Mouse (Mus musculus): ENCODE results near the gene Mmadhc. TPM values are rescaled to one million over a fixed set of nuclear protein-coding genes. Genes with fewer than 3 reads are reported as not detected.

Mmadhc gene
- polyA plus RNA-seq (2015; fragmentation: Nextera tagmentation; extraction: Ambion mirVana): 150 TPM in 2 replicates

- Histone ChIP-seq H3K4me3 (replicated peaks) (peak within 1 kb of the TSS; percentile 83), H3K4me1 (replicated peaks) (0 out of 2 replicates have a peak, but pooled peaks cover 11% of the 10 kb centered on the region), H3K27me3 (replicated peaks) (no peaks in the 10 kb centered on the region), H3K9ac (peak within 1 kb of the TSS; percentile 92), H3K9me3 (no peaks in the 10 kb centered on the region), H3K4me2 (replicated peaks) (peak within 1 kb of the TSS; percentile 70), H3K27ac (peak within 1 kb of the TSS; percentile 92), H3K36me3 (0 out of 2 replicates have a peak, but pooled peaks cover under 1% of the 10 kb centered on the region)
- ATAC-seq: peak; percentile 98
- WGBS: under 1% methylated on average over 58 of the region's 58 CpGs
Observed at GRCm38 (mm10) chr2:50296109-50296986, at the start of gene Mmadhc. TSS of gene Mmadhc (minus strand) at chr2:50296801.

- Histone ChIP-seq H3K9me3 (no peaks in the 10 kb centered on the region), H3K4me3 (replicated peaks) (no peak overlapping the region), H3K9ac (no peak overlapping the region), H3K4me1 (replicated peaks) (no peaks in the 10 kb centered on the region), H3K27ac (no peak overlapping the region), H3K36me3 (no peaks in the 10 kb centered on the region), H3K4me2 (replicated peaks) (no peak overlapping the region), H3K27me3 (replicated peaks) (no peaks in the 10 kb centered on the region)
- ATAC-seq: no peak
- whole genome bisulfite sequencing: 58% methylated on average over 8 of the region's 8 CpGs
Observed at GRCm38 (mm10) chr2:50343598-50343997, 47.0 kb upstream of the Mmadhc start.

- no peak overlapping the region for H3K4me2 ChIP-seq (replicated peaks)
- no peaks in the 10 kb centered on the region for H3K27me3 ChIP-seq (replicated peaks)
- no peaks in the 10 kb centered on the region for H3K9me3 ChIP-seq
- no peaks in the 10 kb centered on the region for H3K4me1 ChIP-seq (replicated peaks)
- no peak overlapping the region for H3K27ac ChIP-seq
- H3K36me3 ChIP-seq: no peaks in the 10 kb centered on the region
- no peak overlapping the region for H3K9ac ChIP-seq
- WGBS: 51% methylated on average over 3 of the region's 3 CpGs
- ATAC-seq: no peak
- no peak overlapping the region for H3K4me3 ChIP-seq (replicated peaks)
Observed at GRCm38 (mm10) chr2:50339061-50339460, 42.5 kb upstream of the Mmadhc start.

GRCm38 (mm10) chr2:50337596-50337995, 41.0 kb upstream of the Mmadhc start:
- ATAC-seq: no peak
- no peak overlapping the region for H3K9ac ChIP-seq
- H3K9me3 ChIP-seq: no peaks in the 10 kb centered on the region
- H3K36me3 ChIP-seq: no peaks in the 10 kb centered on the region
- H3K4me3 ChIP-seq (replicated peaks): no peak overlapping the region
- no peak overlapping the region for H3K27ac ChIP-seq
- no peaks in the 10 kb centered on the region for H3K27me3 ChIP-seq (replicated peaks)
- 60% methylated on average over 1 of the region's 1 CpGs for WGBS
- H3K4me2 ChIP-seq (replicated peaks): no peak overlapping the region
- H3K4me1 ChIP-seq (replicated peaks): no peaks in the 10 kb centered on the region

- WGBS: 57% methylated on average over 5 of the region's 5 CpGs
- Histone ChIP-seq H3K4me2 (replicated peaks) (no peak overlapping the region), H3K9ac (no peak overlapping the region), H3K4me1 (replicated peaks) (no peaks in the 10 kb centered on the region), H3K27ac (no peak overlapping the region), H3K27me3 (replicated peaks) (no peaks in the 10 kb centered on the region), H3K9me3 (no peaks in the 10 kb centered on the region), H3K4me3 (replicated peaks) (no peak overlapping the region), H3K36me3 (no peaks in the 10 kb centered on the region)
- ATAC-seq: no peak
Observed at GRCm38 (mm10) chr2:50331716-50332270, 35.2 kb upstream of the Mmadhc start.

- WGBS: 64% methylated on average over 4 of the region's 4 CpGs
Observed at GRCm38 (mm10) chr2:50328181-50328580, 31.6 kb upstream of the Mmadhc start.

GRCm38 (mm10) chr2:50324799-50325198, 28.2 kb upstream of the Mmadhc start:
- Histone ChIP-seq H3K9me3 (no peaks in the 10 kb centered on the region), H3K4me2 (replicated peaks) (no peak overlapping the region), H3K27ac (no peak overlapping the region), H3K27me3 (replicated peaks) (no peaks in the 10 kb centered on the region), H3K9ac (no peak overlapping the region), H3K36me3 (no peaks in the 10 kb centered on the region), H3K4me3 (replicated peaks) (no peak overlapping the region), H3K4me1 (replicated peaks) (no peaks in the 10 kb centered on the region)
- no peak for ATAC-seq
- WGBS: 77% methylated on average over 7 of the region's 7 CpGs

More at GRCm38 (mm10) chr2:50328181-50328580, 31.6 kb upstream of the Mmadhc start:
- Histone ChIP-seq H3K4me3 (replicated peaks) (no peak overlapping the region), H3K9ac (no peak overlapping the region), H3K36me3 (no peaks in the 10 kb centered on the region), H3K27ac (no peak overlapping the region), H3K4me2 (replicated peaks) (no peak overlapping the region), H3K27me3 (replicated peaks) (no peaks in the 10 kb centered on the region), H3K4me1 (replicated peaks) (no peaks in the 10 kb centered on the region), H3K9me3 (no peaks in the 10 kb centered on the region)
- ATAC-seq: no peak

- H3K27ac ChIP-seq: no peak overlapping the region
- H3K4me3 ChIP-seq (replicated peaks): no peak overlapping the region
- 0 out of 2 replicates have a peak, but pooled peaks have one; percentile 56 for ATAC-seq
- 40% methylated on average over 9 of the region's 9 CpGs for WGBS
- H3K9ac ChIP-seq: no peak overlapping the region
- H3K9me3 ChIP-seq: no peaks in the 10 kb centered on the region
- no peak overlapping the region for H3K4me2 ChIP-seq (replicated peaks)
- no peaks in the 10 kb centered on the region for H3K27me3 ChIP-seq (replicated peaks)
- H3K4me1 ChIP-seq (replicated peaks): 0 out of 2 replicates have a peak, but pooled peaks cover 2% of the 10 kb centered on the region
- no peaks in the 10 kb centered on the region for H3K36me3 ChIP-seq
Observed at GRCm38 (mm10) chr2:50306663-50307320, 10.2 kb upstream of the Mmadhc start.

GRCm38 (mm10) chr2:50304824-50305577, 8.4 kb upstream of the Mmadhc start:
- H3K36me3 ChIP-seq: no peaks in the 10 kb centered on the region
- no peak for ATAC-seq
- H3K4me1 ChIP-seq (replicated peaks): 0 out of 2 replicates have a peak, but pooled peaks cover 2% of the 10 kb centered on the region
- 41% methylated on average over 1 of the region's 1 CpGs for WGBS
- H3K9me3 ChIP-seq: no peaks in the 10 kb centered on the region
- no peak overlapping the region for H3K27ac ChIP-seq
- H3K27me3 ChIP-seq (replicated peaks): no peaks in the 10 kb centered on the region
- H3K4me2 ChIP-seq (replicated peaks): no peak overlapping the region
- H3K4me3 ChIP-seq (replicated peaks): no peak overlapping the region
- no peak overlapping the region for H3K9ac ChIP-seq

GRCm38 (mm10) chr2:50296987-50297350, 368 bp upstream of the Mmadhc start:
- H3K4me1 ChIP-seq (replicated peaks): 0 out of 2 replicates have a peak, but pooled peaks cover 11% of the 10 kb centered on the region
- no peaks in the 10 kb centered on the region for H3K27me3 ChIP-seq (replicated peaks)
- H3K4me3 ChIP-seq (replicated peaks): peak overlapping the region; percentile 83
- no peak overlapping the region for H3K27ac ChIP-seq
- ATAC-seq: peak; percentile 38; the same call in 1 of the 2 replicates
- H3K4me2 ChIP-seq (replicated peaks): peak overlapping the region; percentile 70
- under 1% methylated on average over 9 of the region's 9 CpGs for WGBS
- H3K9me3 ChIP-seq: no peaks in the 10 kb centered on the region
- no peaks in the 10 kb centered on the region for H3K36me3 ChIP-seq
- no peak overlapping the region for H3K9ac ChIP-seq

GRCm38 (mm10) chr2:50295562-50295961, 1.0 kb downstream of the Mmadhc start:
- Histone ChIP-seq H3K27ac (no peak overlapping the region), H3K4me3 (replicated peaks) (peak overlapping the region; percentile 83), H3K4me2 (replicated peaks) (peak overlapping the region; percentile 70), H3K4me1 (replicated peaks) (0 out of 2 replicates have a peak, but pooled peaks cover 11% of the 10 kb centered on the region), H3K36me3 (0 out of 2 replicates have a peak, but pooled peaks cover 5% of the 10 kb centered on the region), H3K9me3 (no peaks in the 10 kb centered on the region), H3K27me3 (replicated peaks) (no peaks in the 10 kb centered on the region), H3K9ac (peak overlapping the region; percentile 39)
- 36% methylated on average over 5 of the region's 5 CpGs for WGBS
- no peak for ATAC-seq

All from intestine, embryonic 15.5 days (tissue).